Mouse (Mus musculus): ENCODE measurements around the gene Trip11. TPM values are rescaled to one million over a fixed set of nuclear protein-coding genes. Genes with fewer than 3 reads are reported as not detected.

The Trip11 gene
- polyA plus RNA-seq, 1 experiment from 2014 or later: 32.4 TPM

DNA sequence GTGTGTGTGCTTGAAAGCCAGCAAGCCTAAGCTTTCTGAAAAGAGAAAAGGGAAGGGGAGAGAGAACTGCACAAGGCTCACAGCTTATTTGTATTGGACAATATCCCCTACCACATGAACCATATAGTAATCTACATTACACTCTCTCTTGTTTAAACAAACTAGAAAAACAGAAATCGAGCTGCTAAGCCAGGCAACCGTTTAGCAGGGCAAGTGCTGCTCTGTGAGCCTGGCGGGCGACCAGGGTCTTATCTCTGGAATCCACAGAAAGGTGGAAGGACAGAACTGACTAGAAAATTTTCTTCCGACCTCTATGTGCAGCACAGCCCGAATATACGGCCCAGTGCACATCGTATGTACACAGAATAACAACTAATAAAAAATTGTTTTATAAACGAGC, 61.8 kb downstream of the Trip11 start:
- 45% methylated on average over 9 of the region's 9 CpGs for WGBS
- peaks cover 9% of the 10 kb centered on the region; the same call in 1 of the 2 replicates for H3K36me3 ChIP-seq
- H3K4me3 ChIP-seq: no peak overlapping the region
- 0 out of 2 replicates have a peak overlapping the region, but pooled peaks have one; percentile 10 for H3K27ac ChIP-seq
- peak; percentile 35; the same call in 1 of the 2 replicates for ATAC-seq (ENCODE audit: borderline replicate concordance, extremely low read depth, low FRiP score, low TSS enrichment)
- H3K9ac ChIP-seq: no peak overlapping the region
- no peak overlapping the region for H3K4me2 ChIP-seq
- 0 out of 2 replicates have a peak, but pooled peaks cover 11% of the 10 kb centered on the region for H3K4me1 ChIP-seq
- no peaks in the 10 kb centered on the region for H3K9me3 ChIP-seq
- H3K27me3 ChIP-seq: no peaks in the 10 kb centered on the region

DNA sequence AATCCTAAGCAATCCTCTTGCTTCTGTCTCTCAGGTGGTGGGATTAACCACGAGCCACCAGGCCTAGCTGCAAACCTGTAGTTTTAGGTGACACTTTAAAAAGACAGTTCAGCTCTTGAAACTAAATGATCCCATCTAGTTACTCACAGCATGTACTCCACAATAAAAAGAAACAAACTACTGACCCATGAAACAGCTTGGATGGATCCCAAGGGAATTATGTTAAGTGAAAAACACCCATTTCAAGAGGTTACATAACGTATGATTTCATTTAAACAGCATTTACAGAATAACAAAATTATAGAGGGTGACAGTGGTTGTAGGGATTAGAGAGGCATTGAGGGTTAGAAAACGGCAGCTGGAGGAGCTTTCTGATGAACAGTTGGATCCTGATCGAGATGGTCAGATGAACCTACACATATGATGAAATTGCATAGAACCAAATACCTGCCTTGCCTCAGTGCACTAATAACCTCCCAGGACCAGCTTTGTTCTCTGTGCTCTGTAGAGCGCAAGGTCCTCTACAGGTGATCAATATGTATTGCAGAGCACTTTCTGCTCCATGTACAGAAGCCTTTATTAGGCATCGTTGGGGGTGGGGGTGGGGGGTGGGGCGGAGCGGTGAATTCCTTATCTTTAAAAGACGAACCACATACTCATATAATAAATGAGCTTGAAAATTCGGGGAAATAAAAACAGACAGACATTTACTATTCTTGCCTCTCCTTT, 76.4 kb downstream of the Trip11 start:
- Histone ChIP-seq H3K9me3 (no peaks in the 10 kb centered on the region), H3K4me2 (no peak overlapping the region), H3K4me1 (peaks cover 17% of the 10 kb centered on the region), H3K9ac (no peak overlapping the region), H3K36me3 (peaks cover 38% of the 10 kb centered on the region), H3K4me3 (no peak overlapping the region), H3K27me3 (no peaks in the 10 kb centered on the region), H3K27ac (no peak overlapping the region)
- ATAC-seq (ENCODE audit: borderline replicate concordance, extremely low read depth, low FRiP score, low TSS enrichment): no peak
- 84% methylated on average over 10 of the region's 10 CpGs for WGBS

DNA sequence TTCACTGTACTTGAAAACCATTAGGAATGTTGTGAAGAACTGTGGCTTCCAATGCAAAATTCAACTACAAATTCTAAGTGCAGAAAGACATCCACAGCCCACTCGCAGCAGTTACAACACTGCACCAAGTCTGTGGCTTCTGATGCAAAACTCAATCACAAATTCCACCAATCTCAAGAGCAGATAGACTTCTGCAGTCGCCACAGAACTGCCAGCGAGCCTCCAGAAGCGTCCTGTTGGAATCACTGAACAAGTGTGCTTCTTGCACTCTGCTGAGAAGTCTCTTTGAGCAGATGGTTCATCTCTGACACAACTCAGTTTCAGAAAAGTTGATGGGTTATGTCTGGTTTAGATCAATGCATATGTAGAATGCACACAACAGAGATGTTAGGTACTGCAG, 78.4 kb downstream of the Trip11 start:
- Histone ChIP-seq H3K36me3 (peaks cover 38% of the 10 kb centered on the region), H3K9me3 (no peaks in the 10 kb centered on the region), H3K4me1 (peaks cover 26% of the 10 kb centered on the region), H3K4me3 (no peak overlapping the region), H3K27me3 (no peaks in the 10 kb centered on the region), H3K4me2 (no peak overlapping the region), H3K27ac (no peak overlapping the region), H3K9ac (no peak overlapping the region)
- ATAC-seq (ENCODE audit: borderline replicate concordance, extremely low read depth, low FRiP score, low TSS enrichment): no peak
- WGBS: 58% methylated on average over 4 of the region's 4 CpGs

- Histone ChIP-seq H3K4me1 (peaks cover 26% of the 10 kb centered on the region), H3K27ac (no peak overlapping the region), H3K27me3 (no peaks in the 10 kb centered on the region), H3K4me2 (no peak overlapping the region), H3K9ac (no peak overlapping the region), H3K36me3 (peaks cover 34% of the 10 kb centered on the region), H3K4me3 (no peak overlapping the region), H3K9me3 (no peaks in the 10 kb centered on the region)
- no peak for ATAC-seq (ENCODE audit: borderline replicate concordance, extremely low read depth, low FRiP score, low TSS enrichment)
- WGBS: 68% methylated on average over 8 of the region's 8 CpGs
Measured at GRCm38 (mm10) chr12:101833776-101834175, 79.3 kb downstream of the Trip11 start.

DNA sequence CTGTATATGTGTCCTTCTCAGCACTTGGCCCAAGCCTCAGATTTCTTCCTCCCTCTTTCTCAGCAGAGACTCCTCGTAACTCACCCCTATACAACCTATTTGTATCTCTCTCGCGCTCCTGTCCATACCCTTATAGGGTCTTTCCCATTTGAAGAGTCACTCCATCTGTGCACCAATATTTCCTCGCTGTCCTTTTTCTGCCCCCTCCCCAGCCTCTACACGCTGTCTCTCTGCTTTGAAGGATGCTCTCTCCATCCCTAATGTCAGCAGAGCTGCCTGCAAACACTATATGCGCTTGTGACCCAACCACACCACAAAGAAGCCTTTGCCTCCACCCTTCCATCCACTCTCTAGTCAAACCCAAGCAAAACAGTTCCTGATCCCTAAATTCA, 80.0 kb downstream of the Trip11 start:
- H3K27me3 ChIP-seq: no peaks in the 10 kb centered on the region
- ATAC-seq (ENCODE audit: borderline replicate concordance, extremely low read depth, low FRiP score, low TSS enrichment): 0 out of 2 replicates have a peak, but pooled peaks have one; percentile 1
- peaks cover 29% of the 10 kb centered on the region for H3K36me3 ChIP-seq
- no peak overlapping the region for H3K4me2 ChIP-seq
- H3K4me1 ChIP-seq: peaks cover 26% of the 10 kb centered on the region
- 79% methylated on average over 6 of the region's 6 CpGs for WGBS
- H3K4me3 ChIP-seq: no peak overlapping the region
- H3K9me3 ChIP-seq: no peaks in the 10 kb centered on the region
- H3K27ac ChIP-seq: no peak overlapping the region
- H3K9ac ChIP-seq: no peak overlapping the region

GRCm38 (mm10) chr12:101832179-101833114, 80.6 kb downstream of the Trip11 start:
- H3K27me3 ChIP-seq: no peaks in the 10 kb centered on the region
- peaks cover 22% of the 10 kb centered on the region for H3K36me3 ChIP-seq
- 39% methylated on average over 7 of the region's 7 CpGs for WGBS
- ATAC-seq (ENCODE audit: borderline replicate concordance, extremely low read depth, low FRiP score, low TSS enrichment): peak; percentile 44; the same call in 1 of the 2 replicates
- no peak overlapping the region for H3K4me3 ChIP-seq
- H3K27ac ChIP-seq: no peak overlapping the region
- H3K4me1 ChIP-seq: peaks cover 26% of the 10 kb centered on the region
- H3K4me2 ChIP-seq: no peak overlapping the region
- H3K9me3 ChIP-seq: no peaks in the 10 kb centered on the region
- H3K9ac ChIP-seq: no peak overlapping the region

DNA sequence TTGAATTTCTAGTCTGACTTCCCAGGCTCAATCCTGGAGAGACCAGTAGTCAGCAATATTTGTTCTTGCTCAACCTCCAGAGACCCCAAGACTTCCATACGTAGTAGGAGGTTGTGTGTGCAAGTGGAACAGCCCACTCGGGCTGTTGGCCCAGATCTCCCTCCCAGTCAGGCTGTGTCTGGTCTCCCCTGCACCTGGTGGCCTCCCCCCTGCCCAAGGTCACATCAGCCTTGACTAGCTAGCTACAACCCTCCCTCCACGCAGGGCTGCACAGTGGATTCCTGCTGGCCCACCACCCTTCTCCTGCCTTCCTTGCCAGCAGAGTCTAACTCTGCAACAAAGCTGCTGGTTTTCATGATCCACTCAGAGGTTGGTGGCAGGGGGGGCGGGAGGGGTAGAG, 81.8 kb downstream of the Trip11 start:
- peak overlapping the region; percentile 29 for H3K27ac ChIP-seq
- no peak overlapping the region for H3K4me2 ChIP-seq
- peak; percentile 31; the same call in 1 of the 2 replicates for ATAC-seq (ENCODE audit: borderline replicate concordance, extremely low read depth, low FRiP score, low TSS enrichment)

GRCm38 (mm10) chr12:101823161-101823560, 89.9 kb downstream of the Trip11 start:
- ATAC-seq (ENCODE audit: borderline replicate concordance, extremely low read depth, low FRiP score, low TSS enrichment): no peak
- H3K9me3 ChIP-seq: no peaks in the 10 kb centered on the region
- 0 out of 2 replicates have a peak, but pooled peaks cover 2% of the 10 kb centered on the region for H3K4me1 ChIP-seq
- 88% methylated on average over 4 of the region's 4 CpGs for WGBS
- no peak overlapping the region for H3K4me2 ChIP-seq
- H3K4me3 ChIP-seq: no peak overlapping the region
- no peak overlapping the region for H3K9ac ChIP-seq
- no peak overlapping the region for H3K27ac ChIP-seq
- no peaks in the 10 kb centered on the region for H3K36me3 ChIP-seq
- H3K27me3 ChIP-seq: no peaks in the 10 kb centered on the region

More for the DNA sequence above, 81.8 kb downstream of the Trip11 start:
- Histone ChIP-seq H3K9ac (no peak overlapping the region), H3K9me3 (no peaks in the 10 kb centered on the region), H3K36me3 (peaks cover 13% of the 10 kb centered on the region), H3K4me1 (peaks cover 26% of the 10 kb centered on the region), H3K27me3 (no peaks in the 10 kb centered on the region), H3K4me3 (no peak overlapping the region)
- 49% methylated on average over 4 of the region's 4 CpGs for WGBS

- Histone ChIP-seq H3K4me1 (0 out of 2 replicates have a peak, but pooled peaks cover 11% of the 10 kb centered on the region), H3K4me3 (no peak overlapping the region), H3K27me3 (no peaks in the 10 kb centered on the region), H3K27ac (no peak overlapping the region), H3K9ac (no peak overlapping the region), H3K36me3 (no peaks in the 10 kb centered on the region), H3K9me3 (no peaks in the 10 kb centered on the region), H3K4me2 (no peak overlapping the region)
- WGBS: 24% methylated on average over 3 of the region's 3 CpGs
- ATAC-seq (ENCODE audit: borderline replicate concordance, extremely low read depth, low FRiP score, low TSS enrichment): no peak
Measured at GRCm38 (mm10) chr12:101821596-101821995, 91.5 kb downstream of the Trip11 start.

- Histone ChIP-seq H3K36me3 (no peaks in the 10 kb centered on the region), H3K4me1 (0 out of 2 replicates have a peak, but pooled peaks cover 14% of the 10 kb centered on the region), H3K9me3 (no peaks in the 10 kb centered on the region), H3K4me2 (peak overlapping the region; percentile 80), H3K27ac (no peak overlapping the region), H3K9ac (no peak overlapping the region), H3K27me3 (no peaks in the 10 kb centered on the region), H3K4me3 (peak overlapping the region; percentile 49)
- WGBS: 30% methylated on average over 9 of the region's 9 CpGs
- ATAC-seq (ENCODE audit: borderline replicate concordance, extremely low read depth, low FRiP score, low TSS enrichment): no peak
Measured at GRCm38 (mm10) chr12:101819570-101819969, 93.5 kb downstream of the Trip11 start.

- Histone ChIP-seq H3K9me3 (no peaks in the 10 kb centered on the region), H3K4me2 (peak within 1 kb of the TSS; percentile 80), H3K4me1 (0 out of 2 replicates have a peak, but pooled peaks cover 14% of the 10 kb centered on the region), H3K27me3 (no peaks in the 10 kb centered on the region), H3K4me3 (peak within 1 kb of the TSS; percentile 49), H3K36me3 (no peaks in the 10 kb centered on the region), H3K9ac (peak within 1 kb of the TSS; percentile 43), H3K27ac (peak within 1 kb of the TSS; percentile 84)
- under 1% methylated on average over 46 of the region's 46 CpGs for WGBS
- peak; percentile 93 for ATAC-seq (ENCODE audit: borderline replicate concordance, extremely low read depth, low FRiP score, low TSS enrichment)
Measured at GRCm38 (mm10) chr12:101818608-101819370, 94.3 kb downstream of the Trip11 start, which contains the start of gene Fbln5. Gene Fbln5 (minus strand): TSS chr12:101819055.

Measured in lung, embryonic 15.5 days (tissue).